Mouse (Mus musculus): ENCODE data around the gene Rab5if. TPM values are rescaled to one million over a fixed set of nuclear protein-coding genes. Genes with fewer than 3 reads are reported as not detected.
"Not testable (repeated sequence)": the region's sequence is repeated elsewhere in the genome, so short reads cannot be mapped to it uniquely, and the experiment has no call there.

The Rab5if gene
- polyA plus RNA-seq, 1 experiment from 2014 or later, result 210 TPM

- DNase-seq, result no peak
- Histone ChIP-seq H3K27me3 (no peaks in the 10 kb centered on the region), H3K27ac (no peak overlapping the region), H3K4me2 (no peak overlapping the region), H3K9ac (no peak overlapping the region), H3K9me3 (replicated peaks) (no peaks in the 10 kb centered on the region), H3K36me3 (no peaks in the 10 kb centered on the region), H3K4me3 (replicated peaks) (no peak overlapping the region), H3K4me1 (replicated peaks) (peaks cover 25% of the 10 kb centered on the region)
- no peak for ATAC-seq (ENCODE audit: low read depth)
- WGBS (ENCODE audit: insufficient replicate concordance), result 58% methylated on average over 3 of the region's 3 CpGs
These were observed 29.3 kb downstream of the Rab5if start for GRCm38 (mm10) chr2:156892240-156892639.

- no peak for ATAC-seq (ENCODE audit: low read depth)
- Histone ChIP-seq H3K9me3 (replicated peaks) (no peaks in the 10 kb centered on the region), H3K9ac (no peak overlapping the region), H3K27ac (no peak overlapping the region), H3K4me1 (replicated peaks) (peaks cover 29% of the 10 kb centered on the region), H3K27me3 (no peaks in the 10 kb centered on the region), H3K4me2 (no peak overlapping the region), H3K4me3 (replicated peaks) (no peak overlapping the region), H3K36me3 (no peaks in the 10 kb centered on the region)
- DNase-seq, result no peak
- WGBS (ENCODE audit: insufficient replicate concordance), result 72% methylated on average over 6 of the region's 6 CpGs
These were observed 29.9 kb downstream of the Rab5if start for GRCm38 (mm10) chr2:156892821-156893220.

GRCm38 (mm10) chr2:156894496-156895265 is 31.8 kb downstream of the Rab5if start:
- H3K4me2 ChIP-seq, result no peak overlapping the region
- H3K9me3 ChIP-seq (replicated peaks), result no peaks in the 10 kb centered on the region
- peaks cover 46% of the 10 kb centered on the region for H3K4me1 ChIP-seq (replicated peaks)
- WGBS (ENCODE audit: insufficient replicate concordance), result 54% methylated on average over 15 of the region's 15 CpGs
- no peaks in the 10 kb centered on the region for H3K27me3 ChIP-seq
- H3K36me3 ChIP-seq, result no peaks in the 10 kb centered on the region
- H3K9ac ChIP-seq, result no peak overlapping the region
- ATAC-seq (ENCODE audit: low read depth) (0 out of 2 replicates have a peak, but pooled peaks have one; percentile 39), DNase-seq (no peak)
- no peak overlapping the region for H3K4me3 ChIP-seq (replicated peaks)
- H3K27ac ChIP-seq, result no peak overlapping the region

- Histone ChIP-seq H3K9me3 (replicated peaks) (no peaks in the 10 kb centered on the region), H3K4me2 (no peak overlapping the region), H3K9ac (no peak overlapping the region), H3K36me3 (no peaks in the 10 kb centered on the region), H3K4me3 (replicated peaks) (no peak overlapping the region), H3K27me3 (no peaks in the 10 kb centered on the region), H3K27ac (no peak overlapping the region), H3K4me1 (replicated peaks) (peaks cover 46% of the 10 kb centered on the region)
- WGBS (ENCODE audit: insufficient replicate concordance), result 55% methylated on average over 9 of the region's 9 CpGs
- no peak for DNase-seq
- no peak for ATAC-seq (ENCODE audit: low read depth)
These were observed 33.5 kb downstream of the Rab5if start for GRCm38 (mm10) chr2:156896384-156896914.

GRCm38 (mm10) chr2:156897034-156897433 is 34.1 kb downstream of the Rab5if start:
- no peaks in the 10 kb centered on the region for H3K36me3 ChIP-seq
- no peaks in the 10 kb centered on the region for H3K27me3 ChIP-seq
- ATAC-seq (ENCODE audit: low read depth) (no peak), DNase-seq (no peak)
- H3K4me2 ChIP-seq, result no peak overlapping the region
- H3K4me1 ChIP-seq (replicated peaks), result peaks cover 46% of the 10 kb centered on the region
- H3K27ac ChIP-seq, result no peak overlapping the region
- 69% methylated on average over 9 of the region's 9 CpGs for WGBS (ENCODE audit: insufficient replicate concordance)
- no peaks in the 10 kb centered on the region for H3K9me3 ChIP-seq (replicated peaks)
- no peak overlapping the region for H3K4me3 ChIP-seq (replicated peaks)
- no peak overlapping the region for H3K9ac ChIP-seq

- no peak overlapping the region; the same call in 1 of the 2 replicates for H3K27ac ChIP-seq
- H3K4me2 ChIP-seq, result peak overlapping the region; percentile 34
- no peaks in the 10 kb centered on the region for H3K9me3 ChIP-seq (replicated peaks)
- ATAC-seq (ENCODE audit: low read depth), result peak; percentile 57
- no peaks in the 10 kb centered on the region for H3K27me3 ChIP-seq
- no peak for DNase-seq
- H3K4me3 ChIP-seq (replicated peaks), result no peak overlapping the region
- WGBS (ENCODE audit: insufficient replicate concordance), result 12% methylated on average over 4 of the region's 4 CpGs
- peaks cover 46% of the 10 kb centered on the region for H3K4me1 ChIP-seq (replicated peaks)
- H3K9ac ChIP-seq, result peak overlapping the region; percentile 18; the same call in 1 of the 2 replicates
- H3K36me3 ChIP-seq, result no peaks in the 10 kb centered on the region
These were observed 35.4 kb downstream of the Rab5if start for GRCm38 (mm10) chr2:156898374-156898773.

- no peak overlapping the region for H3K27ac ChIP-seq
- DNase-seq (no peak), ATAC-seq (ENCODE audit: low read depth) (no peak)
- H3K36me3 ChIP-seq, result no peaks in the 10 kb centered on the region
- H3K9me3 ChIP-seq (replicated peaks), result no peaks in the 10 kb centered on the region
- H3K27me3 ChIP-seq, result no peaks in the 10 kb centered on the region
- H3K4me1 ChIP-seq (replicated peaks), result peaks cover 44% of the 10 kb centered on the region
- WGBS (ENCODE audit: insufficient replicate concordance), result 51% methylated on average over 4 of the region's 4 CpGs
- no peak overlapping the region for H3K4me3 ChIP-seq (replicated peaks)
- H3K4me2 ChIP-seq, result no peak overlapping the region
- H3K9ac ChIP-seq, result no peak overlapping the region
These were observed 36.3 kb downstream of the Rab5if start for GRCm38 (mm10) chr2:156899184-156899583.

- Histone ChIP-seq H3K4me1 (replicated peaks) (peaks cover 32% of the 10 kb centered on the region), H3K9ac (no peak overlapping the region), H3K27me3 (no peaks in the 10 kb centered on the region), H3K9me3 (replicated peaks) (no peaks in the 10 kb centered on the region), H3K4me3 (replicated peaks) (no peak overlapping the region), H3K27ac (no peak overlapping the region), H3K36me3 (no peaks in the 10 kb centered on the region), H3K4me2 (no peak overlapping the region)
- no peak for ATAC-seq (ENCODE audit: low read depth)
- 80% methylated on average over 2 of the region's 2 CpGs for WGBS (ENCODE audit: insufficient replicate concordance)
- DNase-seq, result no peak
These were observed 38.4 kb downstream of the Rab5if start for GRCm38 (mm10) chr2:156901344-156901743.

- no peak overlapping the region for H3K4me2 ChIP-seq
- WGBS (ENCODE audit: insufficient replicate concordance), result 46% methylated on average over 6 of the region's 6 CpGs
- ATAC-seq (ENCODE audit: low read depth) (no peak), DNase-seq (no peak)
- H3K4me3 ChIP-seq (replicated peaks), result no peak overlapping the region
- no peak overlapping the region for H3K27ac ChIP-seq
- no peaks in the 10 kb centered on the region for H3K27me3 ChIP-seq
- H3K9me3 ChIP-seq (replicated peaks), result no peaks in the 10 kb centered on the region
- peaks cover 27% of the 10 kb centered on the region for H3K4me1 ChIP-seq (replicated peaks)
- H3K36me3 ChIP-seq, result no peaks in the 10 kb centered on the region
- H3K9ac ChIP-seq, result no peak overlapping the region
These were observed 39.0 kb downstream of the Rab5if start for GRCm38 (mm10) chr2:156901883-156902282.

GRCm38 (mm10) chr2:156902411-156902810 is 39.5 kb downstream of the Rab5if start:
- ATAC-seq (ENCODE audit: low read depth), result not testable (repeated sequence)
- 72% methylated on average over 3 of the region's 4 CpGs for WGBS (ENCODE audit: insufficient replicate concordance)

GRCm38 (mm10) chr2:156903367-156903766 is 40.4 kb downstream of the Rab5if start:
- no peaks in the 10 kb centered on the region for H3K9me3 ChIP-seq (replicated peaks)
- 27% methylated on average over 2 of the region's 2 CpGs for WGBS (ENCODE audit: insufficient replicate concordance)

More at GRCm38 (mm10) chr2:156902411-156902810, 39.5 kb downstream of the Rab5if start:
- H3K27me3 ChIP-seq; H3K4me2 ChIP-seq; H3K4me3 ChIP-seq (replicated peaks); DNase-seq; H3K27ac ChIP-seq; H3K9me3 ChIP-seq (replicated peaks); H3K36me3 ChIP-seq; H3K9ac ChIP-seq: not testable (repeated sequence)
- peaks cover 21% of the 10 kb centered on the region for H3K4me1 ChIP-seq (replicated peaks)

More at GRCm38 (mm10) chr2:156903367-156903766, 40.4 kb downstream of the Rab5if start:
- Histone ChIP-seq H3K36me3 (no peaks in the 10 kb centered on the region), H3K4me2 (no peak overlapping the region), H3K27ac (no peak overlapping the region), H3K27me3 (no peaks in the 10 kb centered on the region), H3K4me1 (replicated peaks) (peaks cover 12% of the 10 kb centered on the region), H3K4me3 (replicated peaks) (no peak overlapping the region), H3K9ac (no peak overlapping the region)
- no peak for DNase-seq
- ATAC-seq (ENCODE audit: low read depth), result no peak
